Mouse (Mus musculus) forebrain, postnatal 0 days (tissue): Measurements from ENCODE around the gene Kank1. TPM values are rescaled to one million over a fixed set of nuclear protein-coding genes. Genes with fewer than 3 reads are reported as not detected.
A peak's percentile ranks its signal among the peaks of the same experiment; 100 is the strongest.

Experiments
- ATAC-seq: fragments of 200-750 bp; cut with Nextera tagmentation; 2 replicates; pipeline ENCODE4 v1.8.0; 2017; ENCODE audit warnings: mild to moderate bottlenecking, moderate library complexity
- DNase-seq: peaks from one replicate; pipeline ENCODE4 v3.0.0-alpha.2; 2015
- H3K27ac ChIP-seq: fragments of 300-500 bp; sonication (generic); 2 replicates; pipeline ENCODE4 v1.5.1; 2014; ENCODE audit warnings: low read depth, mild to moderate bottlenecking, antibody characterized with exemption, low read length, moderate library complexity, mixed read lengths
- H3K27me3 ChIP-seq: fragments of 300-500 bp; sonication (generic); 2 replicates; pipeline ENCODE4 v1.6.1; 2014; ENCODE audit warnings: mild to moderate bottlenecking, low read length, mixed read lengths; ENCODE audit not compliant: insufficient read depth
- H3K36me3 ChIP-seq: fragments of 300-500 bp; sonication (generic); 2 replicates; pipeline ENCODE4 v1.6.1; 2014; ENCODE audit warnings: mild to moderate bottlenecking, moderate library complexity; ENCODE audit not compliant: insufficient read depth
- H3K4me1 ChIP-seq: fragments of 300-500 bp; sonication (generic); 2 replicates; pipeline ENCODE4 v1.6.1; 2014; ENCODE audit warnings: antibody characterized with exemption; ENCODE audit not compliant: insufficient read depth
- H3K4me2 ChIP-seq: fragments of 300-500 bp; sonication (generic); 2 replicates; pipeline ENCODE4 v1.6.1; 2014; ENCODE audit warnings: low read depth, mild to moderate bottlenecking, moderate library complexity
- H3K4me3 ChIP-seq: fragments of 300-500 bp; sonication (generic); 2 replicates; pipeline ENCODE4 v1.5.1; 2014; ENCODE audit warnings: low read depth, low read length, mixed read lengths
- H3K9ac ChIP-seq: fragments of 300-500 bp; sonication (generic); 2 replicates; pipeline ENCODE4 v1.6.1; 2014; ENCODE audit warnings: mild to moderate bottlenecking
- H3K9me3 ChIP-seq: fragments of 300-500 bp; sonication (generic); 2 replicates; pipeline ENCODE4 v1.6.1; 2016; ENCODE audit warnings: low read length
- CTCF ChIP-seq: sonication (generic); IDR thresholded peaks from 2 replicates; pipeline ENCODE4 v1.5.1; 2016; ENCODE audit warnings: antibody characterized with exemption, control low read depth, low read depth
- WGBS: fragments of 180-500 bp; shearing (Covaris S2); extraction: QIAGEN DNeasy Blood & Tissue Kit; methylation state at CpG from one replicate; pipeline ENCODE4 v1.1.7; 2014; 5-methylcytosine and 5-hydroxymethylcytosine counted together
- polyA plus RNA-seq: library from polyadenylated mRNA; unstranded; fragments of >200 nt; fragmentation: Nextera tagmentation; extraction: Ambion mirVana; gene quantifications from 2 replicates; pipeline ENCODE4 v1.2.1, GENCODE M21; 2015
- total RNA-seq: library from RNA; depleted of rRNA; stranded (reverse); fragments of >200 nt; gene quantifications from 2 replicates; pipeline ENCODE4 v1.2.3, GENCODE M21; 2014

Gene Kank1
- total and polyA plus RNA-seq, 2 experiments from 2014 or later: 3.9 to 10.8 TPM

DNA sequence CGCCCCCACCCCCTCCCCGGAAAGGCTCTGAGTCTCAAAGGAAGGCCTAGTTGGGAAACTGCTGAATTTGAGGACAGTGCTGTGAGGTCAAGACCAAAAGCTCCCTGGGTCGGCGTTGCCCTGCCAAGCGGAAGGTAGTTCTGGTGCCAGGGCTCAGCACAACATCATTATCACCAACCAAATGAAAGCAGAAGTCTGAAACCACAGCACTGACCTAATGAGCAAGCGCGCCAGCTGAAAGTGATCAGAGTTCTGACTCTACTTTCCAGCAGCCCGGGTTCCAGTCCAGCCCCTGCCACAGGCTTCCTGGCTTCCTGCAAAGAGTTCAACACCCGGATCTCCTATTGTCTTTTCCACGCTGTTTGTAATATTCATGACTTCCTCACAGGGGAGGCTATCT is 4.7 kb upstream of the Kank1 start:
- Histone ChIP-seq H3K27ac (no peak overlapping the region), H3K4me2 (no peak overlapping the region), H3K4me1 (no peaks in the 10 kb centered on the region), H3K4me3 (no peak overlapping the region), H3K27me3 (0 out of 2 replicates have a peak, but pooled peaks cover under 1% of the 10 kb centered on the region), H3K9me3 (no peaks in the 10 kb centered on the region), H3K9ac (no peak overlapping the region), H3K36me3 (no peaks in the 10 kb centered on the region)
- TF ChIP-seq CTCF: no peak
- 73% methylated on average over 10 of the region's 10 CpGs for WGBS
- DNase-seq: no peak
- no peak for ATAC-seq

DNA sequence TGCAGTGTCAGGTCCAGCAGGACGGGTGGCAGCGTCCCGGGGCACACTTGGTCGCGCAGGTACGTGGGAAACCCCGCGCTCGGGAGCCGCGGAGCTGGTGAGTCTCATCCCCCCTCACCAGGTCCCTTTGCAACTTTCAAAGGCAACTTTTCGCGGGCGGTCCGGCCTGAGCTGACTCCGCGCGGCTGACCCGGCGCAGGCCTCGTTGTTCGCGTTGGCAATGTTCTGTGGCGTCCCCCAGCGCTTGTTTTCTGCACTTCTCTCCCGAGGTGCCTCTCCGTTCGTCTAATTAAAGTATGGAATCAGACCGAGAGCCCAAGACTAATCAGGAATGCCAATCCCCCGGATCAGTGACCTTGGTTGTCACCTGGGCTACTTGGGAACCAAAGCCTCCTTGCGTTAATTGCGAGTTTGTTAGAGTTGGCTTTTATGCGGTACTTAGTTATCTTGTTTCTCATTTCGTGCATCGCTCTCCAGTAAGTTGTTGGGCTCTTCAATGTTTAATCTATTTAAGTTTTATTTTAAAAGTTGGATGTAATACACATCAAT is 791 bp downstream of the Kank1 start:
- WGBS: 3% methylated on average over 35 of the region's 35 CpGs
- Histone ChIP-seq H3K27me3 (peaks cover 16% of the 10 kb centered on the region), H3K4me1 (no peaks in the 10 kb centered on the region; the same call in 1 of the 2 replicates), H3K27ac (no peak overlapping the region), H3K36me3 (no peaks in the 10 kb centered on the region), H3K9me3 (no peaks in the 10 kb centered on the region), H3K4me3 (peak overlapping the region; percentile 52), H3K4me2 (peak overlapping the region; percentile 94), H3K9ac (peak overlapping the region; percentile 50)
- ATAC-seq (peak; percentile 20; the same call in 1 of the 2 replicates), DNase-seq (peak; percentile 12)
- peak; percentile 28; the same call in 1 of the 2 replicates for TF ChIP-seq CTCF

DNA sequence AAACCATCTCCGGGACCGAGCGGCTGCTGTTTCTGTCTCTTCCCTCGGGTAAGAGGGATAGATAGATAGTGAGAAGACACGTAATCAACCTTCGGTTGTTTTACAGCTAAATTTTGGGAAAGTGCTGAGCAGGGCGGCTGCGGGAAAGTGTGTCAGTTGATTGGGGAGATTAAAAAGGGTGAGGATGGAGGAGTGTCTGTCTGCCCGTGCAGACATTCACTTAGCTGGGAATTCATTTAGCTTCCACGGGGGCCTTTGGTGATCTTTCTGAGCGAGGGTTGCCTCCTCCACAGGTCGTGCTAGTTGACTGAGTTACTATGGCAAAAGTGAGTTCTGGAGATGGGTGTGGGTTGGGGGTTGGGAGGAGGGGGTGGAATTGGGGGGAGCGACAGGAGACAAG is 1.3 kb downstream of the Kank1 start:
- H3K9me3 ChIP-seq: no peaks in the 10 kb centered on the region
- TF ChIP-seq CTCF: no peak
- WGBS: 4% methylated on average over 13 of the region's 13 CpGs
- peaks cover 16% of the 10 kb centered on the region for H3K27me3 ChIP-seq
- H3K27ac ChIP-seq: no peak overlapping the region
- no peak overlapping the region for H3K9ac ChIP-seq
- H3K4me3 ChIP-seq: peak overlapping the region; percentile 52; the same call in 1 of the 2 replicates
- H3K4me1 ChIP-seq: no peaks in the 10 kb centered on the region; the same call in 1 of the 2 replicates
- peak overlapping the region; percentile 94 for H3K4me2 ChIP-seq
- H3K36me3 ChIP-seq: no peaks in the 10 kb centered on the region
- DNase-seq: no peak
- no peak for ATAC-seq

DNA sequence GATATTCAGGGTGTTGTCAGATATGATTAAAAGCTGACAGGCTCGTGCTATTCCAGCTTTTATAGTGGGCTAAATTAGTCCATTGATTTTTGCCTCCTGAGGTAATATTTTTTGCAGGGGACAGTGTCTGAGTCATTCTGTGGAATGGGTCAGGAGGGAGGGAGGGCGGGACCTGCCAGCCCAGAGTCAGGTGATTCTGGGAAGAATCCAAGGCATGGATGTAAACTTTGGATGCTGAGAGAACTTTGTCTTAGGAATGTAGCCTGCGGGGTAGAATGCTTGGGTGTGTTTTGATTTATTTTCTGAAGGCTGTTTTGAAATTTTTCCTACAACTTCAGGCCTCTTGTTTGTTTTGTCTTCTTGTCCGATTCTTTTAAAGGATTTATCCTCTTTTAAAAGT is 6.8 kb downstream of the Kank1 start:
- Histone ChIP-seq H3K9ac (no peak overlapping the region), H3K4me1 (no peaks in the 10 kb centered on the region), H3K4me3 (no peak overlapping the region), H3K27ac (no peak overlapping the region), H3K4me2 (no peak overlapping the region), H3K36me3 (no peaks in the 10 kb centered on the region), H3K27me3 (peaks cover 3% of the 10 kb centered on the region; the same call in 1 of the 2 replicates), H3K9me3 (no peaks in the 10 kb centered on the region)
- no peak for TF ChIP-seq CTCF
- 85% methylated on average over 4 of the region's 4 CpGs for WGBS
- ATAC-seq (no peak), DNase-seq (no peak)

DNA sequence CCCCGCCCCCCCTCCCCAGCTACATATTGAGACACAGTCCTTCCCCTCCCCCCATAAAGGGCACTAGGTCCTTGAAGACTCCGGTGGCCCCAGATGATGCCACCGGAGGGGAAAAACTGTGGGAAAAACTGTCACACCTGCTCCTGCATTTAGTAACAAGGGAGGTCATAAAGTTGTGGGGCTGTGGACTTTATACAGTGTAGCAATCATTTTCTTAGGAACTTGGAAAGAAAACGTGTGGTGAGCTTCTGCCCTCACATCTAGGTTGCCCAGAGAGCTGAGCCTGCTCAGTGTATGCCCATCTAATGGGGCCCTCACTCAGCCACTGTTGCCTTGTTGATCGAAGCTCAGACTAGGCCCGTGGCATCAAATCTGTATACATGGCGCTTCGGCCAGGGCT is 9.3 kb downstream of the Kank1 start:
- DNase-seq (no peak), ATAC-seq (no peak)
- WGBS: 93% methylated on average over 8 of the region's 8 CpGs
- H3K4me2 ChIP-seq: no peak overlapping the region
- no peaks in the 10 kb centered on the region for H3K9me3 ChIP-seq
- no peaks in the 10 kb centered on the region for H3K27me3 ChIP-seq
- no peak for TF ChIP-seq CTCF
- no peak overlapping the region for H3K4me3 ChIP-seq
- no peak overlapping the region for H3K9ac ChIP-seq
- H3K4me1 ChIP-seq: no peaks in the 10 kb centered on the region
- H3K36me3 ChIP-seq: no peaks in the 10 kb centered on the region
- H3K27ac ChIP-seq: no peak overlapping the region

DNA sequence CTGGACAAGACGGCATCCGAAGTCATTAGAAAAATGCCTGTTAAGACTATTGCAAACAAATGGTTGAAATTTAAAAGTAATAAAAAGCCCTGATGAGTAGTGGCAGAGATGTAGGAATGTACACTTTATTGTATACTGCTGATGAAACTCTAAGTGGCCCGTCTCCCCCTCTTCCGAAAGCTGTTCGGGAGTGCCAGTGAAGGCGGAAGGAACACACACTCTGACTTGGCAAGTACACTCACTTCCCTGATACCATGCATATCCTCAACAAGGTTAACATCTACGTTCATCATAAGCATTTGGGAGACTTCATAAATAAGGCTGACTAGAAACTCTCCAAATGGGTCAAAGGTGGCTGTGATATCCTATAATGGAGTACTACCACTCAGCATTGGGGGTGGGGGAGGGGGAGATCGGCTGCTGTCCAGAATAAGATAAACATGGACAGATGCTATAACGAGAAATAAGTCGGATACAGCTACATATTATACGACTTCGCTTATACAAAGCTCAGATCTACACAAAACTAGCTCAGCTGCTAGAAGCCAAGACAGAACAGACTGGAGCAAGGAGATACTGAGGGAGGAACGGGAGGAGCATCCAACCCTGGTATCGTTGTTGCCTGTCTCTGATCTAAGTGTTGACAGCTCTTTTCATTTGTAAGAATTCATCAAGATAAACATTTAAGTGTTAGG is 11.2 kb downstream of the Kank1 start:
- Histone ChIP-seq H3K4me1 (no peaks in the 10 kb centered on the region), H3K4me2 (no peak overlapping the region), H3K27ac (no peak overlapping the region), H3K4me3 (no peak overlapping the region), H3K36me3 (no peaks in the 10 kb centered on the region), H3K9me3 (no peaks in the 10 kb centered on the region), H3K27me3 (no peaks in the 10 kb centered on the region), H3K9ac (no peak overlapping the region)
- TF ChIP-seq CTCF: no peak
- ATAC-seq (no peak), DNase-seq (no peak)
- WGBS: 82% methylated on average over 14 of the region's 14 CpGs

DNA sequence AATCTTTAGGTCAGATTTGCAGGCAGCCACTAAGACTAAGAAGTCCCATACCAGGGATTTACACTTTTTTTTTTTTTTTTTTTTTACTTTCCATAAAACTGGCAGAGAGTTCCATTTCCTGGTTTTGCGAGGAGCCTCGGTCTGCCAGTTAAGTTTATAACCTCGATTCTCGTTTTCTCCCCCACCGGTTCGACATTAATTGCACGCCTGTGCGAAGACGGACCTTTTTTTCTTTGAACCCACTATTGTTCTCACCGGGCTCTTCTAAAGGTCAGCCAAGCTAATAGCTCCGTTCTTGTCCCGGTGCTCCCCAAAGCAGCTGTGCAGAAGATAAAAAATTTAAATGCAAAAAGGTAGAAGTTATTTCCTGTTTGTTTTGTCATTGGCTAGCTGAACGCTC is 12.5 kb downstream of the Kank1 start:
- 24% methylated on average over 13 of the region's 13 CpGs for WGBS
- DNase-seq (no peak), ATAC-seq (no peak)
- TF ChIP-seq CTCF: no peak
- H3K27ac ChIP-seq: no peak overlapping the region
- H3K9ac ChIP-seq: no peak overlapping the region
- H3K4me1 ChIP-seq: no peaks in the 10 kb centered on the region
- no peaks in the 10 kb centered on the region for H3K36me3 ChIP-seq
- H3K27me3 ChIP-seq: no peaks in the 10 kb centered on the region
- no peak overlapping the region for H3K4me3 ChIP-seq
- no peaks in the 10 kb centered on the region for H3K9me3 ChIP-seq
- H3K4me2 ChIP-seq: 0 out of 2 replicates have a peak overlapping the region, but pooled peaks have one; percentile 0
